Mouse (Mus musculus) lung, adult 2 months (tissue): ENCODE measurements around the gene Madd. TPM values are rescaled to one million over a fixed set of nuclear protein-coding genes. Genes with fewer than 3 reads are reported as not detected.

ENCODE experiments used
- DNase-seq: peaks from one replicate; pipeline ENCODE4 v3.0.0; 2022
- H3K4me1 ChIP-seq: fragments of 200-500 bp; 2 replicates; pipeline ENCODE4 v1.6.1; 2011; ENCODE audit warnings: low read length; ENCODE audit not compliant: control insufficient read depth, insufficient read depth
- H3K4me3 ChIP-seq: fragments of 200-500 bp; replicated peaks from 2 replicates; pipeline ENCODE3; 2011; ENCODE audit warnings: low read depth, mild to moderate bottlenecking, control low read depth, low read length; ENCODE audit errors: extremely low read depth
- CTCF ChIP-seq: fragments of 200-500 bp; IDR thresholded peaks from 2 replicates; pipeline ENCODE4 v1.5.1; 2011; ENCODE audit warnings: mild to moderate bottlenecking, low read length, control low read depth; ENCODE audit not compliant: insufficient read depth
- POLR2A ChIP-seq: fragments of 200-500 bp; IDR thresholded peaks from 2 replicates; pipeline ENCODE4 v1.6.1; 2011; ENCODE audit warnings: low read depth, mild to moderate bottlenecking, control low read depth, low read length, borderline replicate concordance; ENCODE audit errors: extremely low read depth
- WGBS: fragments of 180-500 bp; shearing (Covaris S2); methylation state at CpG from one replicate; pipeline ENCODE4 v1.1.7; 2018; 5-methylcytosine and 5-hydroxymethylcytosine counted together
- polyA plus RNA-seq: library from polyadenylated mRNA; depleted of rRNA; stranded (reverse); fragments of >200 nt; gene quantifications from 2 replicates; pipeline ENCODE4 v1.2.3, GENCODE M21; 2012

The Madd gene
- polyA plus RNA-seq, 1 experiment = 31.3 TPM

DNA sequence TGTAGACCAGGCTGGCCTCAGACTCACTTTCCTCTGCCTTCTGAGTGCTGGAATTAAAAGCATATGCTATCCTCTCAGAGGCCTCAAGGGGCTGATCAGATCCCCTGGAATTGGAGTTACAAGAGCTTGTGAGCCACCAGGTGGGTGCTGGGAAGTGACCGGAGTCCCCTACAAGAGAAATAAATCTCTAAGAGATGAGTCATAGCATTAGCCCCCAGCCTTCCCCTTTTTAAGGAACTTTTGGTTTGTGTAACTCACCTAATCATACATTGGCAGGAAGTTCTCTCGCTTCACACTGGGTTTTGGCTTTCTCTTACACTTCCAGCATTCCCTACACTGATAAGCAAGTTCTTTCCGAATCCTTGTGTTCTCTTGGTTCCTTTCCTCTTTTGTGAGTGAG lies 51.6 kb downstream of the Madd start:
- TF ChIP-seq CTCF (no peak), POLR2A (no peak)
- no peaks in the 10 kb centered on the region for H3K4me1 ChIP-seq
- 41% methylated on average over 3 of the region's 3 CpGs for WGBS
- no peak overlapping the region for H3K4me3 ChIP-seq
- DNase-seq = no peak

DNA sequence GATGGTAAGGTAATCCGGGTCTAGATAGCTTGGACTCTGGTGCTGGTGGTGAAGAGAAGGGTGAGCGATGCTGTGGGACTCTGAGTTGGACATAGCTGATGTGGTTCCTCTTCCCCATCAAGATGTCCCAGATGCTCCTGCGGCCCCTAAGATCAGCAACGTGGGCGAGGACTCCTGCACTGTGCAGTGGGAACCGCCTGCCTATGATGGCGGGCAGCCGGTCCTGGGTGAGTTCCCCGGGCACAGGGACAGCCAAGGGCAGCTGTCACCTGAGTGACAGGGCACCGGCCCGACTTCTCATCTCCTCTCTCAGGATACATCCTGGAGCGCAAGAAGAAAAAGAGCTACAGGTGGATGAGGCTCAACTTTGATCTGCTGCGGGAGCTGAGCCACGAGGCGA lies 52.4 kb downstream of the Madd start:
- 92% methylated on average over 15 of the region's 15 CpGs for WGBS
- no peak for DNase-seq
- Histone ChIP-seq H3K4me3 (no peak overlapping the region), H3K4me1 (no peaks in the 10 kb centered on the region)
- no peak for TF ChIP-seq CTCF

DNA sequence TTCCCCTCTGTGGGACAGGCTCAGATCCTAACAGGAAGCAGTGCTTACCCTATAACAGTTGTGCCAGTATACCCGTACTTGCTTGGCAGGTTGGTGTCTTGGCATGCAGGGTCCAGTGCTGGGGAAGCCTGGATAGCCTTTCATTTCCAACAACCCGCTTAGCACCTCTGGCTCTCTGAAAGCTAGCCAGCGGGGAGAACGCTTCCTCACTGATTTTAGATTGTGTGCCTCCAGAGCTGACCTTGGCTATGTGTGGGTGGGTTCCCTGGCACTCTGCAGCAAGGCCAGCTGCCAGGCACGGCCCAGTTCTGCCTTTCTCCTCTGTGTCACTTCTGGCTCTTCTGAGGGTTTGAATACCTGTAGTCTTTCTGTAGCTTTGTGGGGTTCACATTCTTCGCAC lies 53.5 kb downstream of the Madd start:
- WGBS = 72% methylated on average over 6 of the region's 6 CpGs
- Histone ChIP-seq H3K4me1 (no peaks in the 10 kb centered on the region), H3K4me3 (no peak overlapping the region)
- DNase-seq = no peak
- TF ChIP-seq POLR2A = no peak
- no peak for TF ChIP-seq CTCF

DNA sequence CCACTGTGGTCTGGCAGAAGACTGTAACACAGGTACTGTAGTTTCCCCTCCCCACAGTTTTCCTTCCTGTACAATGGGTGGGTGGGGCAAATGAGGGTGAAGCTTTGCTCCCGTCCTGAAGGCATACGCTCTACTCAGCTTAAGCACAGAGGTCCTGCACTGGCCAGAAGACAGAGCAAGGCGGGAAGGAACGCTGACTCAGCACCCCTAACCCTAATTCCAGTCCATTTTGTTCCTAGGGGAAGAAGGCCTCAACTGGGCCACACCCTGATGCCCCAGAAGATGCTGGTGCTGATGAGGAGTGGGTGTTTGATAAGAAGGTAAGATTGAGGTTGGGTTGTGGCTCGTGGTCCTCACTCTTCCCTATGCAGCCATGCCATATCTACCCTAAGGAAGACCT lies 54.9 kb downstream of the Madd start:
- Histone ChIP-seq H3K4me1 (no peaks in the 10 kb centered on the region), H3K4me3 (no peak overlapping the region)
- WGBS = 78% methylated on average over 5 of the region's 5 CpGs
- no peak for TF ChIP-seq POLR2A
- TF ChIP-seq CTCF = no peak
- no peak for DNase-seq

DNA sequence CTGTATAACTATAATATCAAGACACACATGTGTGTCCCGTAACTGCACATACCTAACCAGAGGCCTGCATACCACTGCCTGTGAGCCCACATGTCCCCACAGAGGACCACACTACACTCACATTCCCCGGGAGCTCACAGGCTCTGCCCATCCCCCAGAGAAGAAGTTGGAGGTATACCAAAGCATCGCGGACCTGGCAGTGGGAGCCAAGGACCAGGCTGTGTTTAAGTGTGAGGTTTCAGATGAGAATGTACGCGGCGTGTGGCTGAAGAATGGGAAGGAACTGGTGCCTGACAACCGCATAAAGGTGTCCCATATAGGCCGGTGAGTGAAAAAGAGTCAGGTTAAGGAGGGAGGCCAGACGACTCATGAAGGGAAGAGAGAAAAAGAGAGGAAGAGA lies 58.5 kb downstream of the Madd start:
- DNase-seq = no peak
- no peaks in the 10 kb centered on the region for H3K4me1 ChIP-seq
- 82% methylated on average over 10 of the region's 10 CpGs for WGBS
- no peak overlapping the region for H3K4me3 ChIP-seq
- TF ChIP-seq CTCF (no peak), POLR2A (no peak)

DNA sequence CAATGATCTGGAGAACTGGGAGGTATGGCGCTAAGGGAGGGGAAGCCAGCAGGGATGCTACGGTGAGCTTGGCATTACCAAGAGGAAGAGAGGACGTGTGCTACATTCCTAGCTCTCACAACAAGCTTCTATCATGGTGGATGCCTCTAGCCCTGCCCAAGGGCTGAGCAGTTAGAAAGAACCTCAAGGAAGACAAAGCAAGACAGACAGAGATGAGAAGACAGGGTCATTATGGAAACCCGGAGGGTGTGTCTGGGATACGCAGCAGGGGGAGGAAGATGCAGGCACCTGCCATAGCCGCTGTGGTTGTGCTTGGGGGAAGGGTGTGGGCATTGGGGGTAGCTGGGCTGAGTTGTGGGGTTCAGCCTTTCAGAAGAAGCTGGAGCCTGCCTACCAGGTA lies 60.1 kb downstream of the Madd start:
- 72% methylated on average over 6 of the region's 6 CpGs for WGBS
- no peaks in the 10 kb centered on the region for H3K4me1 ChIP-seq
- TF ChIP-seq POLR2A (no peak), CTCF (no peak)
- DNase-seq = no peak
- no peak overlapping the region for H3K4me3 ChIP-seq

DNA sequence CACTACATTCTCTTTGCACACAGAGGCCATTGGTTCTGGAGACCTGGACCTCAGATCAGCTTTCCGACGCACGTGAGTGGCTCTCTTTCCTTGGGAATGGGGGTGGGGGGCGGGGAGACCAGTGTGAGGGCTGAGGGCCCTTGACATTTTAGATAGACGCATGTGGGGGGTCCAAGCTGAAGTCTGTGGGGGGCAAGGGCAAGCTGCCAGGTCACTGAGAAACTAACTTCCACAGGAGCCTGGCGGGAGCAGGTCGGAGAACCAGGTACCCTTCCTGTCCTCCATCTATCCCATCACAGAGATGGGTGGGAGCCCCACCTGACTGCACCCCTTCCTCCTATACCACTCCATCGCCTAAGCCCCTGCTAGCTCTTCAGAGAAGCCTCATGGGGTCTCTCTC lies 62.1 kb downstream of the Madd start:
- H3K4me1 ChIP-seq = no peaks in the 10 kb centered on the region
- WGBS = 64% methylated on average over 8 of the region's 8 CpGs
- H3K4me3 ChIP-seq = no peak overlapping the region
- TF ChIP-seq POLR2A (no peak), CTCF (no peak)
- DNase-seq = no peak

DNA sequence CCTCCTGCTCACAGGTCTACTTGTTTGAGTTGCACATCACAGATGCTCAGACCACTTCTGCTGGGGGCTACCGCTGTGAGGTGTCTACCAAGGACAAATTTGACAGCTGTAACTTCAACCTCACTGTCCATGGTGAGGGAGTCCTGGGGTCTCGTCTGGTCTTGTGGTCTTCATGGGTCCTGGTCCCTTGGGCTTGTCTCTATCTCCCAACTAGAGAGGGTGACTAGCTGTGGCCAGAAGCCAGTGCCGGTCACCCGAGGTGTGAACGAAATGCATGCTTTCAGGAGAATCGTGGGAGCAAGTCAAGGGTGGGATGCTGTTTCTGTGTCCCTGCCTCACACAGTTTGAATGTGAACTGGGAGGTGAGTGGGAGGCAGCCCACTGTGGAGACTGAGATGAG lies 62.6 kb downstream of the Madd start:
- Histone ChIP-seq H3K4me1 (no peaks in the 10 kb centered on the region), H3K4me3 (no peak overlapping the region)
- no peak for DNase-seq
- TF ChIP-seq CTCF (no peak), POLR2A (no peak)
- 66% methylated on average over 6 of the region's 6 CpGs for WGBS

DNA sequence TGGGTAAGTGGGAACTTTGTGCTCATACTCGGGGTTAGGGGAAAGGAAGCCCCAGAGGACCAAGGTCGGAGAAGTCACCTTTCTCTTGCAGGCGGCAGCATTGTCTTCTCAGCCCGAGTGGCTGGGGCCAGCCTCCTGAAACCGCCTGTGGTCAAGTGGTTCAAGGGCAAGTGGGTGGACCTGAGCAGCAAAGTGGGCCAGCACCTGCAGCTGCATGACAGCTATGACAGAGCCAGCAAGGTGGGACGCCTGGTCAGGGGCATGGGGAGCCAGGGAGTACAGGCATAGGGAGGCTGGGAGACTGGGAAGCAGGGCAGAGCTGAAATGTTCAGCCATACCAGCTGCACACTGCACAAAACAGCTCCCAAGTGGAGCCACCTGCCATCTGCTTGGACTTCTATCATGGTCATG lies 63.4 kb downstream of the Madd start:
- no peak overlapping the region for H3K4me3 ChIP-seq
- H3K4me1 ChIP-seq = no peaks in the 10 kb centered on the region
- no peak for DNase-seq
- 58% methylated on average over 6 of the region's 6 CpGs for WGBS
- TF ChIP-seq POLR2A (no peak), CTCF (no peak)

DNA sequence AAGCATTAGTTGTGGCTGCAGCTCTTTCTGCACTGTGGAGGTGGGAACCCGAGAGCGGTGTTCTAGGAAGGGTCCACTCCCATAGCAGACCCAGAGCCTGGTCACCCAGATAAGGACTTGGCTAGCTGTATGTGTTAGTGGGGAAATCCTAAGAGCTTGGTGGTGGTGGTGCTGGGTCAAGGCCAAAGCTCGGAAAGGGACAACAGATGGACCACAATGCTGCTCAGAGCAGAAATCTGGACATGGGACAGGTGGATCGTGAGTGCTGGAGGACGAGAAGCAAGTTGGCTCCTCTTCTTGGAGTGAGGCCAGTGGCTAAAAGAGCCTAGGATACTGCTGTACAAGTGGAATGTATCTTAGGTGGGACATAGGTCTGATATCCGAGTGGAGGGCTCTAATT lies 64.1 kb downstream of the Madd start:
- WGBS = 74% methylated on average over 6 of the region's 6 CpGs
- DNase-seq = no peak
- no peak for TF ChIP-seq POLR2A
- no peak for TF ChIP-seq CTCF
- no peaks in the 10 kb centered on the region for H3K4me1 ChIP-seq
- no peak overlapping the region for H3K4me3 ChIP-seq

DNA sequence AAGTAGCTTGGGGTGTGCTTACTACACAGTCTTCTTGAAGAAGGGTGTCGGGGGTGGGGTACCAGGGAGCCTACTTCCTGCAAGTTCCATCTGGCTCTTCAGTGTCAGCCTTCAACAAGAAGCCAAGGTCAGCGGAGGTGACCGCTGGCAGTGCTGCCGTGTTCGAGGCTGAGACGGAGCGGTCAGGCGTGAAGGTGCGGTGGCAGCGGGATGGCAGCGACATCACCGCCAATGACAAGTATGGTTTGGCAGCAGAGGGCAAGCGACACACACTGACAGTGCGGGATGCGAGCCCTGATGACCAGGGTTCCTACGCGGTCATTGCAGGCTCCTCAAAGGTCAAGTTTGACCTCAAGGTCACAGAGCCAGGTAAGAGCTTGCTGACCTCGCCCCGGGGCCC lies 64.6 kb downstream of the Madd start:
- 90% methylated on average over 19 of the region's 19 CpGs for WGBS
- Histone ChIP-seq H3K4me1 (no peaks in the 10 kb centered on the region), H3K4me3 (no peak overlapping the region)
- no peak for DNase-seq
- no peak for TF ChIP-seq POLR2A
- no peak for TF ChIP-seq CTCF
